Mouse (Mus musculus) macrophage (primary cell): ENCODE data around the gene Ppib. TPM values are rescaled to one million over a fixed set of nuclear protein-coding genes. Genes with fewer than 3 reads are reported as not detected.
A peak's percentile ranks its signal among the peaks of the same experiment; 100 is the strongest.

Source experiments
- H3K27ac ChIP-seq: fragments of 350-480 bp; formaldehyde crosslinking; 2 replicates; pipeline ENCODE4 v1.9.0; 2021
- H3K36me3 ChIP-seq: fragments of 350-480 bp; formaldehyde crosslinking; 2 replicates; pipeline ENCODE4 v1.9.0; 2021; ENCODE audit errors: inconsistent target
- H3K4me3 ChIP-seq: fragments of 350-480 bp; formaldehyde crosslinking; 2 replicates; pipeline ENCODE4 v1.9.0; 2021; ENCODE audit errors: inconsistent target
- H3K79me2 ChIP-seq: fragments of 350-480 bp; formaldehyde crosslinking; 2 replicates; pipeline ENCODE4 v1.9.0; 2021; ENCODE audit errors: inconsistent target
- WGBS: methylation state at CpG from one replicate; pipeline ENCODE4 v1.1.7; 2026; ENCODE audit warnings: inconsistent platforms; ENCODE audit not compliant: missing documents; 5-methylcytosine and 5-hydroxymethylcytosine counted together
- polyA plus RNA-seq: library from polyadenylated mRNA; stranded (reverse); fragments of 250-400 nt; gene quantifications from 3 replicates; pipeline ENCODE4 v1.2.4, GENCODE M21; 2018; ENCODE audit warnings: inconsistent platforms

The Ppib gene
- polyA plus RNA-seq, 1 experiment from 2014 or later, result 289 TPM

DNA sequence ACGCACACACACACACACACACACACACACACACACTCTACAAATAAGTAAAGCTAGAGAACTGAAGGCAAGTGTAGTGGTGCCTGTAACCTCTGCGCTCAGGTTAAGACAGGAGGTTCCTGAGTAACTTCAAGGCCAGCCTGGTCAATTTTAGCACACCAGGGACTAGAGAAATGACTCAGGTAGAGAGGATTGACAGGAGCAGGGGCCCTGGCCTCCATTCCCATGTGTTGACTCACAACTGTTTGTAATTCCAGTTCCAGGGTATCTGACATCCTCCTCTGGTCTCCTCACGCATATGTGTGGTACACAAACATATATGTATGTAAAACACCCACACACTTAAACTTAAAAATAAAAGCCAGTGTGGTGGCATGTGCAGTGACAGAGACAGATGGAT is 3.4 kb downstream of the Ppib start:
- Histone ChIP-seq H3K79me2 (peaks cover 22% of the 10 kb centered on the region), H3K27ac (no peak overlapping the region), H3K4me3 (no peak overlapping the region), H3K36me3 (peaks cover 47% of the 10 kb centered on the region; the same call in 1 of the 2 replicates)
- 89% methylated on average over 3 of the region's 3 CpGs for WGBS

GRCm38 (mm10) chr9:66064316-66064715 is 4.3 kb downstream of the Ppib start:
- H3K4me3 ChIP-seq, result no peak overlapping the region
- WGBS, result 99% methylated on average over 11 of the region's 11 CpGs
- peaks cover 22% of the 10 kb centered on the region for H3K79me2 ChIP-seq
- no peak overlapping the region for H3K27ac ChIP-seq
- H3K36me3 ChIP-seq, result peaks cover 47% of the 10 kb centered on the region; the same call in 1 of the 2 replicates

GRCm38 (mm10) chr9:66066791-66067190 is 6.8 kb downstream of the Ppib start:
- Histone ChIP-seq H3K79me2 (peaks cover 5% of the 10 kb centered on the region; the same call in 1 of the 2 replicates), H3K27ac (no peak overlapping the region), H3K4me3 (no peak overlapping the region), H3K36me3 (peaks cover 47% of the 10 kb centered on the region; the same call in 1 of the 2 replicates)
- 95% methylated on average over 3 of the region's 3 CpGs for WGBS

GRCm38 (mm10) chr9:66067542-66067941 is 7.5 kb downstream of the Ppib start:
- H3K4me3 ChIP-seq, result no peak overlapping the region
- peaks cover 42% of the 10 kb centered on the region; the same call in 1 of the 2 replicates for H3K36me3 ChIP-seq
- H3K79me2 ChIP-seq, result no peaks in the 10 kb centered on the region
- no peak overlapping the region for H3K27ac ChIP-seq
- 91% methylated on average over 5 of the region's 5 CpGs for WGBS

DNA sequence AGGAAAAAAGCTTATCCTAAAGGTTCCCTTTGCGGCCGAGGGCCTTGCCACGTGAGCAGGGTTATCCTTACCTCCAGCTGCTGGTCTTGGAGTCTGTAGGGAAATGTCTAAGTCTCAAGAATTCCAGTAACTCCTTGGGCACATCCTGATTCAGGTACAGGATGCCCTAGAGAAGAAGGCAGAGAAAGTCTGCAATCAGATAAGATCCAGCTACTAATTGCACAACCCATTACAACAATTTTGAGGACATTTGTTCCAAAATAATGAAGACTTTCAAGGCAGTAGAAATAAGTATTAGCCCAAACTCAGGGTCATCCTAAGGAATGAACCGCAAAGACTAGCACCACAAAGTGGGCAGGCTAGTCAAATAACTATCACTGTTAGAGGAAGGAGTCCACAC is 8.0 kb downstream of the Ppib start:
- no peaks in the 10 kb centered on the region for H3K79me2 ChIP-seq
- no peak overlapping the region for H3K4me3 ChIP-seq
- peaks cover 37% of the 10 kb centered on the region; the same call in 1 of the 2 replicates for H3K36me3 ChIP-seq
- H3K27ac ChIP-seq, result no peak overlapping the region
- WGBS, result 76% methylated on average over 4 of the region's 4 CpGs

GRCm38 (mm10) chr9:66068971-66069391 is 9.0 kb downstream of the Ppib start:
- H3K79me2 ChIP-seq, result no peaks in the 10 kb centered on the region
- no peak overlapping the region for H3K27ac ChIP-seq
- peak overlapping the region; percentile 20; the same call in 1 of the 2 replicates for H3K4me3 ChIP-seq
- WGBS, result 5% methylated on average over 18 of the region's 30 CpGs
- H3K36me3 ChIP-seq, result peaks cover 28% of the 10 kb centered on the region; the same call in 1 of the 2 replicates

GRCm38 (mm10) chr9:66069583-66069982 is 9.6 kb downstream of the Ppib start, which contains the start of gene Snx22:
Gene Snx22 (minus strand): TSS chr9:66069719.
- H3K4me3 ChIP-seq, result peak within 1 kb of the TSS; percentile 20; the same call in 1 of the 2 replicates
- H3K27ac ChIP-seq, result no peak within 1 kb of the TSS
- 2% methylated on average over 20 of the region's 22 CpGs for WGBS
- no peaks in the 10 kb centered on the region for H3K79me2 ChIP-seq
- H3K36me3 ChIP-seq, result peaks cover 22% of the 10 kb centered on the region; the same call in 1 of the 2 replicates

DNA sequence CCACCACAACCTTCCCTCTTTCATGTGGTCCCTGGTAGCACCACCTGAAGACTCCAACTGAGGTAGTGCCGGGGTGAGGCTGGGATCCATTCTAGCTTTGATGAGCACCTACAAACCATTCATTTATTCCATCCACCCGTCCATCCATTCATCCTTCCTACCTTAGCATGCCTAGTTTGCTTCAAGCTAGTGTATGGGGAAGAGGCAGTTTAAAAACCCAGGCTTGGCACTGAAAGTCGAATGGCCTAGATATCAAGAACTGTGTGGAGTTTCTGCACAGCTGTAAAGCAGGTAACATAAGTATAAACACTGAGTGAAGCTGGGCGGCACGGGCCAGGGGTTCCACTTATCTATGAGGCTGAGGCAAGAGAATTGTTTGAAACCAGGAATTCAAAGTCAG is 10.1 kb downstream of the Ppib start:
- 94% methylated on average over 5 of the region's 5 CpGs for WGBS
- Histone ChIP-seq H3K36me3 (peaks cover 20% of the 10 kb centered on the region; the same call in 1 of the 2 replicates), H3K27ac (no peak overlapping the region), H3K79me2 (no peaks in the 10 kb centered on the region), H3K4me3 (no peak overlapping the region)

DNA sequence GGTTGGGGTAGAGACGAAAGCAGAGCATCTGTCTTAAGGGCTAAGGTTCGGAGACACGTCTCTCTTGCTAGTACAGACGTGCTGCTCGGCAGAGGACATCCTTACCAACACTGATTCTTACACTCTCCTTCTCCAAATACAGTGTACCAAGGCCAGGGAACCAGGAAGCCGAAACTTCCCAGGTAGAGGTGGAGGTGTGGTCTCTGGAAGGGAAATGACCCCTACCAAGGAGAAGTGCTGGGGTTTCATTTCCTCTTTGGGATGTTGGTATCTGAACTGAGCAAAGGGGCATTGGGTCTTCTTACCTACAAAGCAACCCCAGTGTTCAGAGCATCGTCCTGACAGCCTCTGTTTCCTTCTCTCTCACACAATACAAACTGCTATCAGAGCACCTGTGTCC is 12.7 kb downstream of the Ppib start:
- no peak overlapping the region for H3K27ac ChIP-seq
- WGBS, result 71% methylated on average over 7 of the region's 7 CpGs

DNA sequence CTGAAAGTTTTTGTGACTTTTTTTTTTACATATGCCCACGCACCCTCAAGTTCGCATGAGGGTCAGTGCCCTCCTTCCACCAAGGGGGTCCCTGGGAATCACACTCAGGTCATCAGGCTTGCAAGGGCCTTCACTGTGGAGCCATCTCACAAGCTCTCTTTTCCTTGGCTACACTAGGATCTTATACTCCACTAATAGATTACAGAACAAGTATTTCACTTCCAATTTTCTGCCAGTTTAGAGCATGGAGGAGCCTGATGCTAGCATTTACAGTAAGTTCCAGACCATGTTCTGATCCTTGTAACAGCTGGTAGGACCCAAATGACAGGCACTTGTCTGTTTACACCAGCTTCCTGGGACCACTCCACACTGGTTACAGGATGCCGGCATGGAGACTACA is 18.1 kb downstream of the Ppib start:
- no peak overlapping the region for H3K4me3 ChIP-seq
- no peaks in the 10 kb centered on the region for H3K79me2 ChIP-seq
- WGBS, result 87% methylated on average over 3 of the region's 3 CpGs

More for the DNA sequence above, 12.7 kb downstream of the Ppib start:
- Histone ChIP-seq H3K4me3 (no peak overlapping the region), H3K79me2 (no peaks in the 10 kb centered on the region), H3K36me3 (no peaks in the 10 kb centered on the region)

GRCm38 (mm10) chr9:66078493-66078892 is 18.5 kb downstream of the Ppib start:
- 48% methylated on average over 13 of the region's 14 CpGs for WGBS
- Histone ChIP-seq H3K36me3 (no peaks in the 10 kb centered on the region), H3K27ac (no peak overlapping the region), H3K79me2 (no peaks in the 10 kb centered on the region), H3K4me3 (no peak overlapping the region)

More for the DNA sequence above, 18.1 kb downstream of the Ppib start:
- Histone ChIP-seq H3K27ac (no peak overlapping the region), H3K36me3 (no peaks in the 10 kb centered on the region)

DNA sequence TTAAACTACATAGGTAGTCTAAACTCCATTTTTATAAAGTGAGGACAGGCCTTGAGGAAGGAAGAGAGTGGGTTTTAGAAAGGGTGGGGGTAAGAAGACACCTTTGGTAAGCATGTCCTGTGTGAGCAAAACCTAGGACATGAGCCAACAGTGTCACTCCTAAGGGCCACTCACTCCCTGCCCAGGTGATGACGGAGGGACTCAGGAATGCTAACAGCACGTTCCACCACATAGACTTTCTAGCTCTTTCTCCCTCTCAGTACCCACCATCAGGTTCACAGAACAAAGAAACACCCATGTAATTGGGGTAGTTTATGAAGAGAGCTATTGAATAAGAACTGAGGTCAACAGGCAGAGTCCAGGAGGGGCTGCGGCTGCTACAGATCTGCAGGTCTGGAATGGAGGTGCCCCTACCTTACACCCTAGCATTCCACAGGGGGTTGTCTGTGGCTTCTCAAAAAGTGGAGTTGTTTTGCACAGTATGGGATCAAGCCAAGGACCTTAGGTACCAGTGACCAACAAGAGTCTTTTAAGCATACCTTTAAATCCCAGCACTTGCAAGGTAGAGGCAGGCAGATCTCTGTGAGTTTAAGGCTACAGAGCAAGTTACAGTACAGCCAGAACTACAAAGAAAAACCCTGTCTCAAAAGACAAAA is 20.9 kb downstream of the Ppib start:
- Histone ChIP-seq H3K4me3 (no peak overlapping the region), H3K27ac (no peak overlapping the region), H3K79me2 (no peaks in the 10 kb centered on the region), H3K36me3 (no peaks in the 10 kb centered on the region)
- WGBS, result 92% methylated on average over 3 of the region's 3 CpGs

DNA sequence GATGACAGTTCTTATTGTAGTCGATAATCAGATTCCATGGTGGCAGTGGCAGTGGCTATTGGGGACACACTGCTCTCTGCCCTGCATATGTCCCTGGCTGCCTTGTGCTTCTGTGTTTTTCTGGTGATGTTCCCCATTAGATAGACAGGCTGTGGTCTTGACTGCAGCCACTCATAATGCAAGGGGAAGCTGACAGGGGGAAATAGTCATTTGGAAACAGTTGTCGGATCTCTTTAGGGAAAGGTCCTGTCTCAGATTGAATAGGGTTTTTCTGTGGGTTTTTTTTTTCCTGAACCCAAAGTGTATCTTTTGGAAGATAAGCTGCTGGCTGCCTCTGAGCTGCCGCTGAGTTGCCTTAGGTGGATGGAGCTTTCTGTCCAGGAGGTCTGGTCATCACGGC is 22.0 kb downstream of the Ppib start:
- Histone ChIP-seq H3K27ac (no peak overlapping the region), H3K36me3 (peaks cover 4% of the 10 kb centered on the region), H3K79me2 (no peaks in the 10 kb centered on the region), H3K4me3 (no peak overlapping the region)
- 64% methylated on average over 4 of the region's 4 CpGs for WGBS

- 97% methylated on average over 3 of the region's 3 CpGs for WGBS
- no peaks in the 10 kb centered on the region for H3K79me2 ChIP-seq
These were observed 24.1 kb downstream of the Ppib start for GRCm38 (mm10) chr9:66084171-66084570.

GRCm38 (mm10) chr9:66087062-66087461 is 27.0 kb downstream of the Ppib start:
- Histone ChIP-seq H3K36me3 (peaks cover 54% of the 10 kb centered on the region), H3K4me3 (no peak overlapping the region)
- WGBS, result 94% methylated on average over 7 of the region's 7 CpGs

More at GRCm38 (mm10) chr9:66084171-66084570, 24.1 kb downstream of the Ppib start:
- Histone ChIP-seq H3K27ac (no peak overlapping the region), H3K4me3 (no peak overlapping the region), H3K36me3 (peaks cover 26% of the 10 kb centered on the region)

More at GRCm38 (mm10) chr9:66087062-66087461, 27.0 kb downstream of the Ppib start:
- Histone ChIP-seq H3K27ac (no peak overlapping the region), H3K79me2 (no peaks in the 10 kb centered on the region)
